Mouse (Mus musculus): ENCODE measurements at regions not wholly inside any gene's neighbourhood (a gene's known extent, or its start where the extent isn't known, plus 50 kb on each side); places are given as distances from the start of the nearest gene placed in this dataset.

- TF ChIP-seq POLR2A (IDR thresholded peaks at IDR 0.05; ENCODE audit: low read depth, low read length) = no peak
- no peak for TF ChIP-seq CTCF (conservative IDR thresholded peaks at IDR 0.05; ENCODE audit: insufficient read depth, insufficient read length, low read depth, low read length)
Measured at GRCm38 (mm10) chr13:97463798-97464197, 222.9 kb downstream of the Enc1 start.
